Mouse (Mus musculus) layer of hippocampus, postnatal 10 days (tissue): ENCODE results near the gene Col8a2. TPM values are rescaled to one million over a fixed set of nuclear protein-coding genes. Genes with fewer than 3 reads are reported as not detected.

Experiments
- DNase-seq, 2 experiments: peaks; one replicate each; pipeline ENCODE4 v3.0.0; 2021; ENCODE audit warnings: low spot score in 2 of 2
- long read RNA-seq: library from polyadenylated mRNA; stranded (forward); transcript quantifications from one replicate; pipeline ENCODE4 v2.0.0, GENCODE M21; 2023
- total RNA-seq, 2 experiments: library from RNA; stranded (reverse); gene quantifications; 2 replicates each; pipeline ENCODE4 v1.2.3; 2021

Col8a2 gene
- total RNA-seq: 1 to 10 TPM; 1.6 to 3.6 TPM
- long read RNA-seq, full-length matches to known transcripts: 4 of 7 reads
- long read RNA-seq, partial matches to known transcripts: 0 of 7 reads
- long read RNA-seq, other reads (novel, unspliced or antisense): 3 of 7 reads

- DNase-seq: no peak
Measured at GRCm38 (mm10) chr4:126286492-126286891, at the start of gene Col8a2. TSS of gene Col8a2 (plus strand) at chr4:126286793.

GRCm38 (mm10) chr4:126237721-126238242, 48.8 kb upstream of the Col8a2 start:
- no peak for DNase-seq

GRCm38 (mm10) chr4:126239862-126240475, 46.6 kb upstream of the Col8a2 start:
- DNase-seq: no peak

GRCm38 (mm10) chr4:126241956-126242355, 44.6 kb upstream of the Col8a2 start:
- peak in 1 of 2 experiments; percentile 3 for DNase-seq

GRCm38 (mm10) chr4:126242510-126242909, 44.1 kb upstream of the Col8a2 start:
- no peak for DNase-seq

GRCm38 (mm10) chr4:126246202-126246889, 40.2 kb upstream of the Col8a2 start:
- DNase-seq: no peak

- DNase-seq: no peak
Measured at GRCm38 (mm10) chr4:126248261-126248868, 38.2 kb upstream of the Col8a2 start.

GRCm38 (mm10) chr4:126250659-126251058, 35.9 kb upstream of the Col8a2 start:
- DNase-seq: no peak

GRCm38 (mm10) chr4:126251655-126252254, 34.8 kb upstream of the Col8a2 start:
- no peak for DNase-seq

- no peak for DNase-seq
Measured at GRCm38 (mm10) chr4:126252411-126253237, 34.0 kb upstream of the Col8a2 start.

- no peak for DNase-seq
Measured at GRCm38 (mm10) chr4:126253637-126254272, 32.8 kb upstream of the Col8a2 start.

- DNase-seq: peak; percentile 63 to 73
Measured at GRCm38 (mm10) chr4:126254315-126255112, 32.1 kb upstream of the Col8a2 start.

- DNase-seq: peak; percentile 55 to 66
Measured at GRCm38 (mm10) chr4:126255113-126256001, 31.2 kb upstream of the Col8a2 start.

- DNase-seq: peak; percentile 87 to 91
Measured at GRCm38 (mm10) chr4:126256131-126256791, 30.3 kb upstream of the Col8a2 start, which contains the start of gene Map7d1. TSS of gene Map7d1 (minus strand) at chr4:126256343.

- DNase-seq: peak in 1 of 2 experiments; percentile 54
Measured at GRCm38 (mm10) chr4:126256967-126257881, 29.4 kb upstream of the Col8a2 start.

- no peak for DNase-seq
Measured at GRCm38 (mm10) chr4:126259063-126259462, 27.5 kb upstream of the Col8a2 start.
